Mouse (Mus musculus) left cerebral cortex, adult 8-10 months (tissue): ENCODE data around the gene Kif17. TPM values are rescaled to one million over a fixed set of nuclear protein-coding genes. Genes with fewer than 3 reads are reported as not detected.

ENCODE experiments used
- DNase-seq, 2 experiments: peaks; one replicate each; pipeline ENCODE4 v3.0.0; 2022; ENCODE audit warnings: low spot score in 2 of 2
- total RNA-seq, 4 experiments: library from RNA; stranded (reverse); gene quantifications; 2 replicates each; pipeline ENCODE4 v1.2.4; 2022

Gene Kif17
- 10 to 100 TPM; 28.1 to 33.2 (median 31.7) TPM for total RNA-seq

DNA sequence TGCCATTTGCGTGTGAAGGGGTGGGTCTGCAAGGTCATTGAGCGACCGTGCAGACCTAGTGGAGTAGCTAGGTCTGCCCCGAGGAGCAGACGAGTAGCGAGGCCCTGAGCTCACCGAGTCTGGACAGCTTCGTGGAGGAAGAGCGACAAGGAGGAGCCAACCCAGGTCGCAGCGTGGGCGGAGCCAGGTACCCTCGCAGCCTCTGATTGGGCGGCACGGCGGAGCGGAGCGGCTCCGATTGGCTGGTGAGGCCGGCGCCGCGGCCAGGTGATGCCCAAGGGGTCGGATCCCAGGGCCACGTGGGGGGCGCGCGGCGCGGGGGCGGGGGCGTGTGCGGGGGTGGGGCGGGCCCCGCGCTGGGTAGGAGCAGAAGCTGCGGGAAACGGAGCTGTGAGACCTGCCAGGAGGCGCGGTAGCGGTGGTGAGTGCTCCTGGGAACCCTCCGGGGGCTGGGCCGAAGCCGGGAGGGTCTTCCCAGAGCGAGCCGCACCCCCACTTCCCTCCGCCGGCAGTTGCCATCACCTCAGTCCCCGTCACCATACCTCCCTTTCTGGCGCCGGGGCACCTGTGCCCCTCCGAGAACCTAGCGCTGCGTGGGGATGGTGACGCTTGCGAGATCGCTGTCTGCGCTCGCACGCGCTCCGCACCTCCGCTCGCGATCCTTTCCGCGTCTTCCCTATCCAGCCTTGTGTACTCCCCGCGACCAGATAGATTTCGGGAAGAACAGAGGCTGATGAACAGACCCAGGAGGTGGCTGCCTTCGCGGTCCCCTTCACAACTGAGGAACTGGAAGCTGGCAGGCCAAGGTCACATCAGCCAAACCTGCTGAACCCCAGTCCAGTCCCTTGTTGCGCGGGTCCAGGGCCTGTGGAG is at the start of gene Kif17, which contains the start of gene Sh2d5:
TSS of gene Kif17 (plus strand) at position 348 of the 873 bp plus-strand sequence.
TSS of gene Sh2d5 (plus strand) at position 316 of the 873 bp plus-strand sequence.
- peak; percentile 74 to 95 for DNase-seq

DNA sequence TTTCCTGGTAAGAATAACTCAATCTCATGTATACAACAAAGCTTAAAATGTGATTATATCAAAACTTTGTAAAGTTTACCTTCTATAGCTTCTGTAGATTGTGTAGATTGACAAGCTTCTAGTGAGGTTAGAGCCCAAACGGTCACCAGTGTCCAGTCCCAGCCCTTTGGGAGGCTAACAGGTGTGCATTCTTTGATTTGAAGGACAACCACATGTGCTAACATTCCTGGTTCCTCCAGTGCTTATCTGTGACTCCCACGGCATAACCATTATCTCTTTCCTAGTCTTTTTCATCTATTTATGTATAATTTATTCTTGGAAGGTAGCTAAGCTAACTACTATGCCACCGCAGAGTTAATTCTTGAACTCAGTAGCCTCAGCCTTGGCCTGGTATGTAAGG is 49.5 kb upstream of the Kif17 start:
- no peak for DNase-seq

DNA sequence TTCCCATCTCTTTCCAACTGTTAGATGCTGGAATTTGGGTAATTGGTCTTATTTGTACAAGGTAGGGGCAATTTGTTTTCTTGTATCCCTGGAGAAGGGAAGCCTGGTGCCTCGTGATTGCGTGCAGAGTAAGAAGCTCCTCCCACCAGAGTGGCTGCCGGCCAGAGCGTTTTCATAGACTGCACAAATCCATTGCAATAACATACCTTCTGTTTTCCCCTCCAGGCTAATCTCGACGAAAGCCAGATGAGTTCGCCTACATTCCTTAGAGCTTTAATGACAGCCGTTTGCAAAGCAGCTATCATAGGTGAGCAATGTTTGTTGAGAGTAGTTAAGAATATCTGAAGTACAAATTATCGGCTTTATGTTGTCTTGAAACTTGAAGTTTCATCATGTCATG is 48.5 kb upstream of the Kif17 start:
- no peak for DNase-seq

DNA sequence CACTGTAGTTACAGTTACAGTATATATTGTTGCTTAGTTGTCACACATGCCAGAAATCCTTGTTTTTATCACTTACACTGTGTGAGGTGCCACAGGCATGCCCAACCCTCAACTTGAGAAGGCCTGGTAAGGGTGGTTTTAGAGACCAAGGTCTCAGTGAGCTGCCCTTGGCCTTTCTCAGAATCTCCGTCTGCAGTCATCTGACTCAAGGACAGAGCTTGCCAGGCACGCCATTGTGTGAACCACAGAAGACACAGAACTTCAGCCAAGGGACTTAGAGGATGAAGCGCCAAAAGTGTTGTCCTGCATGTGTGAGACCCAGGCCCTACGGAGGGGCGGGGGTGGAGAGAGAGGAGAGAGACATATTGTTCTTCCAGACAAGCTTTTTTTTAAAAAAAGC is 40.1 kb upstream of the Kif17 start:
- DNase-seq: no peak

DNA sequence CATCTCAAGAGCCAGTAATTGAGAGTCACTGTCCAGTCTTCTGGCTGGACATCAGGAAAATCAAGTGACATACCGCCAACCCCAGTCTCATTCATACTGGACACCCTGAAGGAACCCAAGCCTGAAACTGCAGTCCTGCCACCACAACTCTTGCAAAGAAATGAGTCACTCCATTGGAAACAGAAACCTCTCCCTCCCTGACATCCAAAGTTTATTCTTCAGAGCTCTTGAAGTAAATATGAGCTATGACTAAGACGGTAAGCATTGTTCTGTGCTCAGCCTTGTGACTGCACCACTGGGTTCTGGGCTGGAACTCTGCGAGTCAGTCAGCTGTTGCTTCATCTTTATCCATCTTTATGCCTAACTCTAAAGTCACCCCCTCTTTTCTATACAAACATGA is 36.4 kb upstream of the Kif17 start:
- DNase-seq: no peak

DNA sequence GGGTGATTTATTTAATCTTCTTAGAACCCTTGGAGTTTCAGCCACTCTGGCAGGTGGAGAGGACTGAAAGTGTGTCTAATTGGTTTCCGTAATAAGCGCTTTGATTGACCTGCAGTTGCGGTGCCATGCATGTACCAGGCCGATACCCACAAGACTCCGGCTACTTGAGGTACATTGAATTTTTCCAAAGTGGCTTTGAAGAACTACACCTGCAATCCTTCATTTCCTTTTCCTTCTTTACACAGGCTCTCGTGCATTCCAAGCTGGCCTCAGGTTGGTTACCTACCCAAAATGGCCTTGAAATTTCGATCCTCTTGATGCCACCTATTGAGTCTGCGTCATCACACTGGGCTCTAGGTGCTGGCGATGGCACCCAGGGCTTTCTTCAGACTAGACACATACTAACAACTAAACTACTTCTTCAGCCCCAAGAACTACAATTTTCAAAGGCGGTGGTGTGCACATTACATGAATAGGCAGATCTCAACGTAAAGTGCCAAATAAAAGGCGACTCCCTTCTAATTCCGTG is 34.5 kb upstream of the Kif17 start:
- no peak for DNase-seq

DNA sequence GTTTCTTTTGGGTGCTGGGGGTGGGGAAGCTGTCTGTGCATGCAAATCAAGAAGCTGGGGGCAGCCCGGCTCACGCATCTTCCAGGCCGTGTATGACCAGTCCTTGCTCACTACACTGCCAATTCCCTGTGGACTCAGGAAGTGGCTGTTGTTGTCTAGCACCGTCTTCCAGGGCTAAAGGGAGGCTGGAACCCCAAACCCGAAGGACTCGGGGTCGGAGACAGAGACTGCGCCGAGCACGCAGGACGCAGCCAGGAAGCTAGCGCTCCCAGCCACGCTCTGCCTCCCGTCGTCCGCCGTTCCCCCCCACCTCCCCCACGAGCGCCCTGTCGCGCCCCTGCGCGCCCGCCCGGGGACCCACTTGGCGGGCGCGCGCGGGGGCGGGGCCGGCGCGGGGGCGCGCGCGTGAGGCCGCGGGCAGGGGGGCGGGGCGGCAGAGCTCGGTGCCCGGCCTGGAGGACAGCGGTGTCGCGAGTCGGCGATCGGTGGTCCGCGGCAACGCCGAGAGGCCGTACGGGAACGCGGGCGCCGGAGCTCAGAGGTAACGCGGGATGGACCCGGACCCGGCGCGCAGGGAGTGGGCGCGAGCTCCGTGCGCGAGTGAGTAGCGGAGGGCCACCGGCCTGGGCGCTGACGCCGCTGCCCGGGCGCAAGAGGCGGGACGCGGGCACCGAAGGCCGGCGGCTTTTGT is 33.9 kb upstream of the Kif17 start, which contains the start of gene Hp1bp3:
TSS of gene Hp1bp3 (plus strand) at position 97 of the 691 bp plus-strand sequence.
- peak; percentile 52 to 66 for DNase-seq

DNA sequence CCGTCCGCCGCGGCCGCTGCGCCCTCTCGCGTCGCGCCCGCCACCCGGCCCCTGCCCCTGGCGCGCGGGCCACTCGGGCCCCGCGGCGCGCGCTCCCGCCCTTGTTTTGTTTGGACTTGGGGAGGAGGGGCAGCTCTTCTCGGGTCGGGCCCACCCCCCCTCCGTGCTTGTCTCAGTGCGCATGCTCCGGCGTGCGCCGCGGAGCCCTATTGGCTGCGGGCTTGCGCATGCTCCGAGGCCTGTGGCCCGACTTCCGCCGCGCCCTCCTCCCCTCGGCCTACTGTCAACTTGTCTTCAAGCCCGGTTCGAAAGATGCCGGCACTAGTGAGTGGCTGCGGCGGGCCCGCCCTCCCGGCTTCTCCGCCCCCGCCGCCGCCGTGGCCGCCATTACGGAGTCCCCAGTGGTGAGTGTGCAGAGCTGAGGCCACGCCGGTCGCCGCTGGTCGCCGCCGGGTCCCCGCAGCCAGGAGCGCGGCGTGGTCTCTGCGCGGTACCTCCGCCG is 33.3 kb upstream of the Kif17 start:
- DNase-seq: peak; percentile 91 to 98

DNA sequence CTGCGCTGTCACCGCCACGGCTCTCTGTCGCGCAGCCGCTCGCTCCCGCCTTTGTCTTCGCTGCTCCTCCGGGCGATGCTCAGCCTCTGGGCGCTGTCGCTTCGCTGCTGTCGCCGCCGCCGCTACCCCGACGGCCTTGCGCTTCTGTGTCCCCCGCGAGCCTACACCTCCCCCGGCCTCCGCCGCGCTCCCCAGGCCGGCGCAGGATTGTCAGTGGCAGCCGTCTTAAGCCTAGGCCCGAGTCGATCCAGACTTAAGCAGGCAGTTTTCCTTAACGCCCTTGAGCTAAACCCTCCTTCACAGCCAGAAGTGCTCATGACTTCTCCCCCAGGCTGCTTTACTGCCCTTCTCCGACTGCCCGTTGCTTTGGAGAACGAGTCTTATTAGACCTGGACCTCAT is 32.8 kb upstream of the Kif17 start:
- DNase-seq: peak in 1 of 2 experiments; percentile 30

DNA sequence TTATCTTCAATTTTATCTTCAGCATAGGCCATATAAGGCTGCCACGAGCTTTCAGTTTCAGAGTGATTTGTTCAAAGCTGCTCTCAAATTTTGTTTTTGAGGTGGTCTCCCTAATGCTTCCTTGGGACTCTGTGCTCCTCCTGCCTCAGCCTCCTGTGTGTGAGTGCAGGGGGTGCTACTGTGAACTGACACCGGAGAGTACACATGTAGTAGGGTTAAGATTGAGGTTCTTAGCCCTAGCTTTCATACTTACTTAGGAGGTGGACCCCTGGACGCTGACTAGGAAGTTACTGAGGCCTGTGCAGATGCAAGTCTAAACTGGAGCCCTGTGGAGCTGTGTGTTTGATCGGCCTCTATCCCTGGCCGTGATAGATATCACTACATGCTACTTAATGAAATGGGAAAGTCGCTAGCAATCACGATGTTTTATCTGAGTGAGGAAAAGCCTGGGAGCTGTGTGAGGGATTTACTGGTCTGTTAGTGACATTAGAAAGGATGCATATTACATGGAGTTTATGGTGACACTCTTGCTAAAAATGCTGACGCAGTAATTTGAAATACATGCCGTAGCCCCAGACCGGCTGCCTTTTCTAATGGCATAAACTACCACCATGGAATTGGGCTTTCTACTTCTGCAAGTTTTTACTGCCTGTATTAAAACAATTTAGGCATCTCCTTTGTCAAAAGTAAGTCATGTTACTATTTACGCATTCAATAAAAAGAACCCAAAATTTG is 32.1 kb upstream of the Kif17 start:
- no peak for DNase-seq

DNA sequence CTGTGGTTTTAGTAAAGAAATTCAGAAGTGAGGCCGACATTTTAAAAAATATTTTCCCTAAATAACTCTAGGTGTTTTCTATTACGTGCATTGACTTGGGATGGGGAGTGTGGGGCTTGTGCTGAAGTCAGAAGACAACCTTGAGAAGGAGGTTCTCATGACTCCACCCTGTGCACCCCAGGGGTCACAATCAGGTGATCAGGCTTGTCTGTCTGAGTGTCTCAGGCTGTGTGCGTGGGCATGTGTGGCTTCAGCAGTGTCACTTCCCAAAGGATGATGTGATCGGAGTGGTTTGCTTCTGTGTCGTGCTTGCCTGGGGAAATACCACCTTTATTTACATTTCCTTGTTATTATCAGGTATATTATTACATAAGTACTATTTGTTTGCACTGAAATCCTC is 30.9 kb upstream of the Kif17 start:
- DNase-seq: no peak

DNA sequence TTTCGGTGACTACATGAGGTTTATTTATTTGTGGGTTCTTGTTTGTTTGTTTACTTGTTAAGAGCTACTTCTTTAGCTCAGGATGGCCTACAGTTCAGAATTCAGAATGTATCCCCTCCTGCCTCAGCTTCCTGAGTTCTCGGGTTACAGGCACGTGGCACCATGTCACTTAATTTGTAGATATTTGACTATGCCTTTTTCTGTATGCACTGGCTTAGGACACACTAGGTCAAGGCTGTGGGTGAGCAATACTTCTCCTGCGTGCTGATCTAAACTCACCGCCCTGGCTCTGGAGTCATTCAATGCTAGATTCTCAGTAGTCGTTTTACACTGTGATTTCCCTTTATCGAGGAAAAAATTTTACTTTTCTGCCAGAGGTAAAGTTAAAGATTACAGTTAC is 29.5 kb upstream of the Kif17 start:
- DNase-seq: no peak

DNA sequence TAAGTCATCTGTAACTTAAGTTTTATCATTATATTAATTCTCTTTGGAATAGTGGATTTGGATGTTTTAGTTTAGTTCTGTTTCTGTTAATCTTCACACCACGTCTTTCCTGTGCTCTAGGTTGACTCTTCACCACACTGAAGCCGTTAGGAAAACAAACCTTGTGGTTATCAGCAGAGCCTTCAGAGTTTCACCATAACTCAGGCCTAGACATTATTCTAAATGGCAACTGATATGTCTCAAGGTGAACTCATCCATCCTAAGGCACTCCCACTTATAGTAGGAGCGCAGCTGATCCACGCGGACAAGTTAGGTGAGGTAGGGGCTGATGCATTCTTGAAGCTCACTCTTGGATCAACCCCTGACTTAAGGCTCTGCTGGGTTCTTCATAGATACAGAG is 28.8 kb upstream of the Kif17 start:
- DNase-seq: no peak

DNA sequence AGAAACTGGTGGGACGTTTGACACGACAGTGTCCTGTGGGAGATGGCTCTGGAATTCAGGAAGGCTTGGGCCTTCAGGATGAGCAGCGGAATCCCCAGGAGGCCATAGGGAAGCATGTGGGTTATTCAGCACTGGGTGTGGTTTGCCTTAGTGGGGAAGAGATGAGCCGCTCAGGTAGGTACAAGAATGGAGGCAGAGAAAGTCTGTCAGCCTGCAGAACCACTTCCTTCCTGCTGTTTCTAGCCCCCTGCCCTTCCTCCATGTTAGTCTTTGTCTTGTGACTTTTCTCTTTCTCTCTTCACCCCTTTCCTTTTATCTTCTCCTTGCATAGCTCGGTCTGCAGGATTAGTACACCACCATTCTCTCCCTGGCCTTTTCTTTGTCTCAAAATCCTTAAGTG is 27.8 kb upstream of the Kif17 start:
- DNase-seq: no peak

DNA sequence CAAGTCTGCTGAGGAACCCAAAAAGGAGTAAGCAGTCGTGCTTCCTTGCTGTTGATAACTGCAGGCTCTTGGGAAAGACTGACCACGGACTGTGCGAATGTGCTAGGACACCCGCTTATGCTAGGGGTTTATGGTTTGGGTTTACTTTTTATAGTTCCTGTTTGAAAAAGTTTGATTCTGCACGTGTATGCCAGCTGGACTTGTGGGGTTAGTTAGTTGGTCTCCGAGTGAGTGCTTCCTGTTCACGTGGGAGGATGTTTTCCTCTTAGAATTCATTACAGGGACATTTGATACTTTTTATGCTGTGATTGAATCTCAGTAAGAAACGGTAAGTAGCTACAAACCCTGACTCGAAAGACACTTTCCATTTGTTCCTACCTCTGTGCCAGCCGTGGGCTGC is 26.6 kb upstream of the Kif17 start:
- no peak for DNase-seq

DNA sequence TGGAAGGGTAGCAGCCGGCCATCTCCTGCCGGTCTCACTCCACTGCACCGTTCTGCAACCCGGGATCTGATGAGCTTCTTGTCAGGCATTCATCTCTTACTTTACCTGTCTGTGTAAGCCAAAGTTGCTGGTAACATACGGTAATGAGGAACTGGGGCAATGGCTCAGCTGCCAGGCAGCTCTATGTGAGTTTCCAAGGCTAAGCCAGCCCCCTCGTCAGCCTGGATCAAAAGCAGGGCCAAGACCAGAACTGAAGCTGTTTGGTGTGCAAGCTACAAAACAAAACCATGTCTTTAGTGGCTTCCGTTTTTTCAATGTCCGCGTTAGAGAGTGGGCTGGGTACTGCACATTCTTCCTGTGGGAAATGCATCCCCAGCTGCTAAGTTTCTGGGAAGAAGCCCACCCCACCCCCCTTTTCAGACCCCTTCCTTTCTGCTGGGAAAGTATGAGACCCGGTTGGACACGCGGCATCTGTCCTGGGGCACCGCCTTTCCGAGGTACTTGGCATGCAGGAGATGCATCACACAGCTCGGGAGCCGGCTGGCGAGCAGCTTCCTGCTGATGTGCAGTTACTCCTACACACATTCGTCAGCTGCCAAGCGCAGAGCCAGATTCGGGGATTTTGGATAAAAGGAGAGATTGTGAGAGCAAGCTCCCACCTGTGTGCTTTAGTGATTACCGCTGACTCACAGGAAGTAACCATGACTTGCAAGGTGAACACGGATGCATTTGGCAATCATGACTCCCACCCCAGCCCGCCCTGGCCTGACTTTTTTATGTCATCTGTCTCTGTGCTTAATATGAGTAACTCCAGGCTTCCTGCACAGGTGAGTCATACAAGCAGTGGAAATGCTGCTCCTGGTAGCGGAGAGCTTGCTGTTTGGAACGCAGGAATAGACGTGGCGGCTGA is 3.2 kb upstream of the Kif17 start:
- peak in 1 of 2 experiments; percentile 93 for DNase-seq

DNA sequence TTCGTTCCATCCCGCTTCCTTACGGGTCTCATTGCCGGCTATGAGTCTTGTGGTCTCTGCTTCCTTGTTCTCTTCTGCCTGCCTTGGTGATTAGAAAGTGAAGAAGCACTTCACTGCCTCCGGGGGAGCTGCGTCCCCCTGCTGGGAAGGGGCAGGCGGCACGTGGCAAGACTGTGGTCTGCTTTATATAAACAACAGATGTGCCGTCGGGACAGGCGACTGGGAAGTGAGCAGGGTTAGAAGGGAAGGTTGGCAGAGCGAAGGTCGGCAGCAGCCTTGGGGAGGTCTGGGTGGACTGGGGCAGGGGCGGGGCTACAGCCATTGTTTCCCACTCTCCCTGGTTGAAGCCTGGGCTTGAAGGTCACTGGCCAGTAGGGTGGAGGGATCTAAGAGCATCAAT is 1.6 kb downstream of the Kif17 start:
- DNase-seq: no peak

DNA sequence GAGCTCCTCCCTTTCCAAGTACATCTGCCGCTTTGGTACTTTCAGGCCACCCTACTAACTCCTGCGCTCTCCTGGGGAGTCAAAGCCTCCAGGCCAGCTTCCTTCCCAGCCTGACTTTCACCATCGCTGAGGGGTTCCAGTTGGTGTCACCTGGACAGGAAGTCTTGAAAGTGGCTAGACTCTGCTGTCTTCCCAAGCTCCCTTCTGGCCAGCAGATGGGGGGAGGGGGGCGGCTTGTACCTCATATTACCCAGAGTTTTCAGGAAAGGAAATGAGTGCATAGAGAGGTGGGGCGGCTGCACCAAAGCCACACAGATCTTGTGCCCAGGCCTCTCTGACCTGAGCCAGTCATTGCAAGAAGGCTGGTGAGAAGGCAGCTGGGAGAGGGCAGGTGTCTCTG is 2.0 kb downstream of the Kif17 start:
- no peak for DNase-seq

DNA sequence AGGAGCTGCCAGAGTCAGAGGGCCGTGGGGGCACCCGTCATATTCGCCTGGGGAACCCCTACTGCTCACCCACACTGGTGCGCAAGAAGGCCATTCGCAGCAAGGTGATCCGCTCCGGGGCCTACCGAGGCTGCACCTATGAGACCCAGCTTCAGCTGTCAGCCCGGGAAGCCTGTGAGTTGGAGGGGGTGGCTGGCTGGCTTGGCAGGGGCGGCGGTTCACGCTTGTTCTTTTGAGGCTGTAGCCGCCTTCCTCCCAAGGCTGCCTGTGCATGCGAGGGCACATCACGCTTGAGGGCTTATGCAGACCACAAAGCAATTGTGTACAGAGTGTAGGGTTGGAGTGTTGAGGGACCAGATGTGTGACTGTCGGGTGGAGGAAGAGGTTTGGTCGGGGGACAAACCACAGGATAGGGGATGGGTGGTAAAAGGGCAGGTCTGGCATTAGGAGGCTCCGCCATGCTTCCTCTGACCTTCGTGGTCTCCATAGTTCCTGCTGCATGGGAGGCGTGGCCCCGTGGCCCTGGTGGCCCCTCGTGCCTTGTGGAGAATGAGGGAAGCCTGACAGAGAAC is 7.0 kb downstream of the Kif17 start:
- DNase-seq: no peak

DNA sequence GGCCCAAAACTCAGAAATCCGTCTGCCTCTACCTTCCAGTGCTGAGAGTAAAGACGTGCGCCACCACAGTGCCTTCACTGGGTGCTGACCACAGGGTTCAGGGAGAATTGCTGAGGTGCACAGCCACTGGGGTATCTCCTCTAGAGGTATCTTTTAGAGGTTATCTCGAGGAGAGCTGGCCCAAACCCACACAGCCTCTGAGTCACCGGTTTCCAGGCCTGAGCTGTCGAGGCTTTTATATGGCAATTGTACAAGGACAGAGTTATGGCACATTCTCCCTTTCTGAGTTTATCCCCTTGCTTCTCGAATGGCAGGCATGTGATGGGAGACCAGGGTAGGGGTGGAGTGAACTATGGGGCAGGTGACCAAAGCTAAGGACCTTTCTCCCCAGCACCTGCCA is 8.4 kb downstream of the Kif17 start:
- DNase-seq: no peak
